Mouse (Mus musculus) olfactory bulb, adult 2 months (tissue): ENCODE data around the gene Ttbk1.

Experiments used
- CTCF ChIP-seq: fragments of 200-500 bp; IDR thresholded peaks from 2 replicates; pipeline ENCODE4 v1.5.1; 2012; ENCODE audit warnings: low read depth, mild to moderate bottlenecking, low read length, moderate library complexity; ENCODE audit not compliant: insufficient read depth
- POLR2A ChIP-seq: fragments of 200-500 bp; IDR thresholded peaks from 2 replicates; pipeline ENCODE4 v1.6.1; 2012; ENCODE audit warnings: mild to moderate bottlenecking, low read depth, low read length, moderate library complexity; ENCODE audit not compliant: insufficient read depth

DNA sequence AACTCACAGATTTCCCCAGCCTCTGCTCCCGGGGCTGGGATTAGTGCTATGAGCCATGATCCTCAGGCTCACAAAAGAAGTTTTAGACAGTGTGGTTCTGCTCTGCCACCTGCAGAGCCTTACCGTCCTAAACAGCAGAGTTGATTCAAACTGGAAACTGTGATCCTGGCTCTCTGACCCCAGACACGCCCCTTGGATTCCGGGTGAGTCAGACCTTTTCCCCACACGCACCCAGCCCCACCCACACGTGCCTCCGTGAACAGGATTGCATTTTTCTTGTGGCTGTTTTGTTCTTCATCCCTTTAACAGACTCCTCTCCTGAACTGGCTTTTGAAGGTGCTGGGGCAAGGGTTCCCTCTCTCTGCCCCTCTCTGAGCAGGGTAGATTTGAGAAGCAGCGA is 10.5 kb upstream of the Ttbk1 start:
- TF ChIP-seq CTCF (no peak), POLR2A (no peak)
